Mouse (Mus musculus) lung, postnatal 0 days (tissue): Measurements from ENCODE around the gene Ttll2. TPM values are rescaled to one million over a fixed set of nuclear protein-coding genes. Genes with fewer than 3 reads are reported as not detected.
"Not testable (repeated sequence)": the region's sequence is repeated elsewhere in the genome, so short reads cannot be mapped to it uniquely, and the experiment has no call there.

Experiments used
- ATAC-seq: fragments of 200-750 bp; cut with Nextera tagmentation; 2 replicates; pipeline ENCODE4 v1.8.0; 2017; ENCODE audit warnings: moderate library complexity
- DNase-seq: peaks from one replicate; pipeline ENCODE4 v3.0.0-alpha.2; 2016; ENCODE audit warnings: low spot score
- H3K27ac ChIP-seq: fragments of 300-500 bp; sonication (generic); 2 replicates; pipeline ENCODE4 v1.5.1; 2014; ENCODE audit warnings: antibody characterized with exemption, mild to moderate bottlenecking, low read length, mixed read lengths
- H3K27me3 ChIP-seq: fragments of 300-500 bp; sonication (generic); replicated peaks from 2 replicates; pipeline ENCODE4 v1.6.1; 2014; ENCODE audit warnings: low read length, mixed read lengths; ENCODE audit not compliant: insufficient read depth
- H3K36me3 ChIP-seq: fragments of 300-500 bp; sonication (generic); 2 replicates; pipeline ENCODE4 v1.6.1; 2014; ENCODE audit warnings: low read length, mixed read lengths; ENCODE audit not compliant: insufficient read depth
- H3K4me1 ChIP-seq: fragments of 300-500 bp; sonication (generic); 2 replicates; pipeline ENCODE4 v1.6.1; 2014; ENCODE audit warnings: antibody characterized with exemption, low read depth, low read length, mixed read lengths; ENCODE audit not compliant: insufficient read depth
- H3K4me2 ChIP-seq: fragments of 300-500 bp; sonication (generic); replicated peaks from 2 replicates; pipeline ENCODE4 v1.6.1; 2014; ENCODE audit warnings: low read depth, mild to moderate bottlenecking, low read length, moderate library complexity, mixed read lengths
- H3K4me3 ChIP-seq: fragments of 300-500 bp; sonication (generic); 2 replicates; pipeline ENCODE4 v1.5.1; 2014; ENCODE audit warnings: low read depth, low read length
- H3K9ac ChIP-seq: fragments of 300-500 bp; sonication (generic); replicated peaks from 2 replicates; pipeline ENCODE4 v1.6.1; 2014; ENCODE audit warnings: low read depth, mild to moderate bottlenecking
- H3K9me3 ChIP-seq: fragments of 300-500 bp; sonication (generic); 2 replicates; pipeline ENCODE4 v1.6.1; 2016; ENCODE audit warnings: low read length, mixed read lengths
- WGBS: fragments of 180-500 bp; shearing (Covaris S2); extraction: QIAGEN DNeasy Blood & Tissue Kit; methylation state at CpG from one replicate; pipeline ENCODE4 v1.1.7; 2014; 5-methylcytosine and 5-hydroxymethylcytosine counted together
- polyA plus RNA-seq: library from polyadenylated mRNA; unstranded; fragments of >200 nt; fragmentation: Nextera tagmentation; extraction: Ambion mirVana; gene quantifications from 2 replicates; pipeline ENCODE4 v1.2.1, GENCODE M21; 2015

Gene Ttll2
- polyA plus RNA-seq, result not detected in 2 replicates

- H3K4me3 ChIP-seq, H3K27ac ChIP-seq, H3K9ac ChIP-seq, H3K27me3 ChIP-seq, H3K4me1 ChIP-seq, H3K36me3 ChIP-seq, ATAC-seq, H3K9me3 ChIP-seq, DNase-seq, H3K4me2 ChIP-seq: not testable (repeated sequence)
- 100% methylated on average over 1 of the region's 1 CpGs for WGBS
Observed at GRCm38 (mm10) chr17:7352596-7352995, at the start of gene Ttll2. Gene Ttll2 (minus strand): TSS chr17:7352696.

- H3K4me3 ChIP-seq, ATAC-seq, H3K27ac ChIP-seq, H3K9me3 ChIP-seq, H3K9ac ChIP-seq, H3K4me1 ChIP-seq, H3K27me3 ChIP-seq, H3K4me2 ChIP-seq, DNase-seq, H3K36me3 ChIP-seq: not testable (repeated sequence)
- 74% methylated on average over 6 of the region's 6 CpGs for WGBS
Observed at GRCm38 (mm10) chr17:7399770-7400169, 47.3 kb upstream of the Ttll2 start.

GRCm38 (mm10) chr17:7398198-7398847 lies 45.8 kb upstream of the Ttll2 start:
- H3K9ac ChIP-seq, H3K27ac ChIP-seq, H3K4me3 ChIP-seq, H3K4me1 ChIP-seq, H3K9me3 ChIP-seq, DNase-seq, H3K4me2 ChIP-seq, H3K27me3 ChIP-seq, ATAC-seq, H3K36me3 ChIP-seq: not testable (repeated sequence)
- 65% methylated on average over 6 of the region's 6 CpGs for WGBS

GRCm38 (mm10) chr17:7397079-7397478 lies 44.6 kb upstream of the Ttll2 start:
- not testable (repeated sequence) for H3K4me3 ChIP-seq

GRCm38 (mm10) chr17:7396288-7396687 lies 43.8 kb upstream of the Ttll2 start:
- H3K4me1 ChIP-seq, H3K4me3 ChIP-seq, ATAC-seq, H3K4me2 ChIP-seq, H3K9ac ChIP-seq, H3K36me3 ChIP-seq, H3K27me3 ChIP-seq, DNase-seq, H3K27ac ChIP-seq, H3K9me3 ChIP-seq: not testable (repeated sequence)
- WGBS, result no CpG with 5 or more reads among the region's 2 CpGs

More at GRCm38 (mm10) chr17:7397079-7397478, 44.6 kb upstream of the Ttll2 start:
- H3K9me3 ChIP-seq, H3K27me3 ChIP-seq, H3K4me1 ChIP-seq, H3K9ac ChIP-seq, H3K4me2 ChIP-seq, H3K27ac ChIP-seq, DNase-seq, H3K36me3 ChIP-seq, ATAC-seq: not testable (repeated sequence)
- 75% methylated on average over 10 of the region's 13 CpGs for WGBS

GRCm38 (mm10) chr17:7395671-7396070 lies 43.2 kb upstream of the Ttll2 start:
- H3K27me3 ChIP-seq, H3K4me3 ChIP-seq, H3K9me3 ChIP-seq, H3K9ac ChIP-seq, H3K36me3 ChIP-seq, DNase-seq, H3K27ac ChIP-seq, H3K4me1 ChIP-seq, H3K4me2 ChIP-seq, ATAC-seq: not testable (repeated sequence)
- WGBS, result 92% methylated on average over 6 of the region's 8 CpGs

- H3K27ac ChIP-seq, ATAC-seq, H3K9ac ChIP-seq, H3K4me2 ChIP-seq, H3K9me3 ChIP-seq, DNase-seq, H3K4me3 ChIP-seq, H3K36me3 ChIP-seq, H3K4me1 ChIP-seq, H3K27me3 ChIP-seq: not testable (repeated sequence)
- WGBS, result 84% methylated on average over 7 of the region's 7 CpGs
Observed at GRCm38 (mm10) chr17:7395116-7395515, 42.6 kb upstream of the Ttll2 start.

GRCm38 (mm10) chr17:7389898-7390297 lies 37.4 kb upstream of the Ttll2 start:
- not testable (repeated sequence) for DNase-seq, ATAC-seq, H3K4me2 ChIP-seq, H3K27ac ChIP-seq, H3K9ac ChIP-seq, H3K4me3 ChIP-seq, H3K4me1 ChIP-seq, H3K36me3 ChIP-seq, H3K27me3 ChIP-seq, H3K9me3 ChIP-seq
- 62% methylated on average over 7 of the region's 7 CpGs for WGBS

- H3K9ac ChIP-seq, H3K9me3 ChIP-seq, H3K4me3 ChIP-seq, H3K4me2 ChIP-seq, DNase-seq, H3K27ac ChIP-seq, H3K27me3 ChIP-seq, H3K36me3 ChIP-seq, ATAC-seq, H3K4me1 ChIP-seq: not testable (repeated sequence)
- WGBS, result 64% methylated on average over 6 of the region's 8 CpGs
Observed at GRCm38 (mm10) chr17:7388958-7389356, 36.5 kb upstream of the Ttll2 start.
